Mouse (Mus musculus): Measurements from ENCODE around the gene Rbm47.

Rbm47 gene

GRCm38 (mm10) chr5:66165748-66166147 lies 7.2 kb downstream of the Rbm47 start:
- DNase-seq (ENCODE audit: low read depth, low spot score) = no peak

- no peak for DNase-seq (ENCODE audit: low read depth, low spot score)
Observed at GRCm38 (mm10) chr5:66156431-66156962, 16.4 kb downstream of the Rbm47 start.

GRCm38 (mm10) chr5:66154616-66155015 lies 18.3 kb downstream of the Rbm47 start:
- DNase-seq (ENCODE audit: low read depth, low spot score) = no peak

- no peak for DNase-seq (ENCODE audit: low read depth, low spot score)
Observed at GRCm38 (mm10) chr5:66153486-66153885, 19.4 kb downstream of the Rbm47 start.

- DNase-seq (ENCODE audit: low read depth, low spot score) = no peak
Observed at GRCm38 (mm10) chr5:66151301-66152188, 21.4 kb downstream of the Rbm47 start.

- DNase-seq (ENCODE audit: low read depth, low spot score) = no peak
Observed at GRCm38 (mm10) chr5:66150706-66151300, 22.1 kb downstream of the Rbm47 start.

- no peak for DNase-seq (ENCODE audit: low read depth, low spot score)
Observed at GRCm38 (mm10) chr5:66150106-66150705, 22.7 kb downstream of the Rbm47 start.

GRCm38 (mm10) chr5:66149571-66149970 lies 23.3 kb downstream of the Rbm47 start:
- DNase-seq (ENCODE audit: low read depth, low spot score) = no peak

GRCm38 (mm10) chr5:66149111-66149510 lies 23.8 kb downstream of the Rbm47 start:
- DNase-seq (ENCODE audit: low read depth, low spot score) = no peak

GRCm38 (mm10) chr5:66147313-66147712 lies 25.6 kb downstream of the Rbm47 start:
- DNase-seq (ENCODE audit: low read depth, low spot score) = no peak

GRCm38 (mm10) chr5:66145583-66145982 lies 27.3 kb downstream of the Rbm47 start:
- DNase-seq (ENCODE audit: low read depth, low spot score) = no peak

- no peak for DNase-seq (ENCODE audit: low read depth, low spot score)
Observed at GRCm38 (mm10) chr5:66143093-66144032, 29.6 kb downstream of the Rbm47 start.

GRCm38 (mm10) chr5:66141474-66141873 lies 31.4 kb downstream of the Rbm47 start:
- DNase-seq (ENCODE audit: low read depth, low spot score) = no peak

- no peak for DNase-seq (ENCODE audit: low read depth, low spot score)
Observed at GRCm38 (mm10) chr5:66139634-66140295, 33.2 kb downstream of the Rbm47 start.

- no peak for DNase-seq (ENCODE audit: low read depth, low spot score)
Observed at GRCm38 (mm10) chr5:66139171-66139570, 33.7 kb downstream of the Rbm47 start.

- DNase-seq (ENCODE audit: low read depth, low spot score) = no peak
Observed at GRCm38 (mm10) chr5:66138597-66138996, 34.3 kb downstream of the Rbm47 start.

- DNase-seq (ENCODE audit: low read depth, low spot score) = no peak
Observed at GRCm38 (mm10) chr5:66137250-66137649, 35.7 kb downstream of the Rbm47 start.

- DNase-seq (ENCODE audit: low read depth, low spot score) = no peak
Observed at GRCm38 (mm10) chr5:66135853-66136210, 37.1 kb downstream of the Rbm47 start.

- DNase-seq (ENCODE audit: low read depth, low spot score) = no peak
Observed at GRCm38 (mm10) chr5:66135161-66135852, 37.6 kb downstream of the Rbm47 start.

GRCm38 (mm10) chr5:66134578-66134977 lies 38.3 kb downstream of the Rbm47 start:
- DNase-seq (ENCODE audit: low read depth, low spot score) = no peak

Measured in retina, adult 2 months (tissue).